Mouse (Mus musculus): Measurements from ENCODE around the gene Cspg4. TPM values are rescaled to one million over a fixed set of nuclear protein-coding genes. Genes with fewer than 3 reads are reported as not detected.
"Not testable (repeated sequence)": the region's sequence is repeated elsewhere in the genome, so short reads cannot be mapped to it uniquely, and the experiment has no call there.

Gene Cspg4
- total RNA-seq, 2 experiments from 2014 or later: 11.1 to 12.9 TPM

DNA sequence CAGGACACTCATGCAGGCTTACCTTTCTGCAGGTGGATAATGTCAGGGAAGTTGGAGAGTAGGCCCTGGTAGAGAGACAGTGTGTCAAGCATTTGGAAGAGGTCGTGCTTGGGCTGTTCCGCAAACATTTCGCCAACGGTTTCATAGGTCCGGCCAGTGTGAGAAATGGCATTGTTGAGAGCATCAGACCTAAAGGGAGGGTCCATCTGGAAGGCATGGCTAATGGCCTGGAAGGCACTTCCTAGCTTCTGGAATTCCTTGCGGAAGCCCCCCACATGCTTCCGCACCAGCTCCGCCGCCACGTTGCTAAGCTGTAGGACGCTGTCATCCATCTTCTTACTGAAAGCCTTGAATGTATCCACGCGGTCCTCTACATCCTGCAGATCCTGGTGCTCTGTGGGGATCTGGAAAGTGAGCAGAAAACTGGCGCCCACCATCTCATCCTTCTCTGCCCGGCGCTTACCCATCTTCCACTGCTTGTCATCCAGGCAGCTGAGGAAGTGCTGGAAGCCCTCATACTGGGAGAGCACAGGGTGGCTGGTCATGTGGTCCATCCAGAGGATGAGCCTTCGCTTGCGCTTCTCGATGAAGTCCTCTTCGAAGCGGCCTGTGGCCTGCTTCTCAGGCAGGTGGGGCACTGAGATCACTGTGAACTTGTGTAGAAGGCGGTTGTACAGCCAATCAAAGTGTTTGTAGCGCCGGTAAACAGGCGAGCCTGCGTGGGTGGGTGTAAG, 60.6 kb downstream of the Cspg4 start:
- no peak for DNase-seq (ENCODE audit: low spot score in 2 of 2)

DNA sequence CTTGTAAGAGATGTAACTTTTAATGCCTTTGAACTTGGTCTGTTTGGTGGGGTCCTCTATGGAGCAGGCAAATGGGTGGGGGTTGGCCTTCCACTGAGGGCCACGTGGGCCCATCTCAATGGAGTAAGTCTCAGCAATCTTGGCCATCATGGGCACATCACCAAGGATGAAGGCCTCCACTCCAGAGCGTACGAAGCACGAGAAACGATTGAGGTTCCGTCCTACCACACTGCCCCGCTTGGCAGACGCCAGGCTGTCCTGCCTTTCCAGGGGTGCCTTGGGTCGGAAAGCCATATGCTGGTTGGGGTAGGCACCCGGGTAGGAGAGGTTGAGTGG, 61.2 kb downstream of the Cspg4 start:
- DNase-seq (ENCODE audit: low spot score in 2 of 2): no peak

DNA sequence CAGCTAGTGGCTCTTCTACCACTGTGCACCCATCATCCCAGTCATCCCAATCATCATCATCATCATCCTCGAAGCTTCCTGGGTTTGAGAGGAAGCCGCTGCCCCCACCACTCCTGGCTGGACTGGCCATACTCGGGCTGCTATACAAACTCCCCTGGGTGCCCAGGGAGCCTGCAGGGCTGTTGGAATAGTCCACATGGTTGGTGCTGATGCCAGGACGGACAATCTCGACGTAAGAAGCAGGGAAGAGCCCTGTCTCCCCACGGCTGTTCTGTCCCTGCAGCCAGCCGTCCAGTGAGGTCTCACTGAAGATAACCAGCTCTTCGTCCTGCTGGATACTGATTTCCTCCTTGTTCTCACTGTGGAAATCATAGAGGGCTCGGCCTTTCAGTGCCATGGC, 61.6 kb downstream of the Cspg4 start:
- no peak for DNase-seq (ENCODE audit: low spot score in 2 of 2)

DNA sequence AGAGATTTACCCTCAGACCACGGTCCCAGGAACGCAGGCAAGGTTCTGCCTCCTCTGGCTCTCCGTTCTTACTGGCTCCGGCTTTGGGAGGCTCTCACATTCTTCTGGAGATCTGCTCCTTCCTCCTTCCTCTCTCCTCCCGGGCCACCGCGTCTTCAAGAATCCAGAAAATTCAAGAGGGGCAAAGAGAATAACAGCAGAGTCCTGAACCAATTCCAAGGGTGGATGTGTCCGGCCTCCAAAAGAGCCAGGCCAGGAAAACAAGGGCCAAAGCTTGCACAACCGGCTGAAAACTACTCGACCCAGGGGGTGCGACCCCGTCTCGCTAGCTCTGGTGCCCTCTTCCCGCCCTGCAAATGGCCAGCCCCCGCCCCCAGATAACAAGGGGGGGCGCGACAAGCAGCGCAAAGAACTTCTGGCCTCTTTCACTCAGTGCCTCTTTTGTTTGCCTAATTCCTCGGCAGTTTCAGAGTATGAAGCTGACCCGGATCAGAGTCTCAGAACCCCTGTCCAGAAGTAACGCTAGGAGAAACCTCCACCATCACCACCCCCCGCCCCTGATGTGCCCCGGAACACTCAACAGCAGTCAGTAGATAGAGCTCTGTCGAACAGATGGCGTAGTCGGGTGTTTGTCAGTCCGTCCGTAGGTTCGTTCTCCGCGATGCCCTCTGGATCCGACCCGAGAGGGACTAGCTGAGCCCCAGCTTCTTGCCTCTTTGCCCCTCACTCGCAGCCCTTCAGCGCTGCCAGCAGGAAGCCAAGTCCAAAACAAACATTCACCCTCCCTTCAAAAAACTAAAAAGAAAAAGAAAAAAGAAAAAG, 62.6 kb downstream of the Cspg4 start:
- DNase-seq (ENCODE audit: low spot score in 2 of 2): no peak

DNA sequence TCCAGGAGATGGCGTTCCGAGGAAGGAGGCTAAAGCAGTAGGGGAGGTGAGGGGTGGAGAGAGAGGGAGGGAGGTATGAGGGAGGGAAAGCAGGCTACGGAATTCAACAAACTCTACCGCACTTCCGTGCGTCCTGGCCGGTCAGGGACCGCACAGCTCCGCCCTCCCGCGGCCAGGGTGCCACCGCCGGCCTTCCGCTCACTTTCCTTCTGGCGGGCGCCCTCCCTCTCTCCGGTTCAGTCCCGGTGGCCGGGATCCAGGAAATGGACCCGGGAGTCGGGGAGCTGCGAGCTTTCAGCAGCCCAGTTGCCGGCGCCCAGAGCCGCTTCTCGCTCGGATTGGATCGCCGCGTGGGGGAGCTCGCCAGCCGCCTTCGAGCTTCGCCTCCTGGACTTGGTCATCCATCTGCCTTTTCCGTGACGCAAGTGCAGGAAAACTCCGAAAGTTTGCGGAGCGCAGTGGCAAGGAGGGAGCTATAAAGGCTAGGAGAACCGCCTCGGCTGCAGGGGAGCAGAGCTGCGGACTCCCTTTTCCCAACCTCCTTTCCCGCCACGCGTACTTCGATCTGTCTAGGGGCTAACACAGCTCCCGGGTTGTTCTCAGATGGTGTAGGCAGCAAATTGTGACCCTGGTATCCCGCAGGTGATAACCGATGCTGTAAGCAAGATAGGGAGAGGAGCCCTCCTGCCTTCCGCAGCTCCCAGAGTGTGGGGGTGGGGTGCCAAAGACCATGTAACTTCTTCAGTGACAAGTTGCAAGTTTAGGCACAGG, 63.4 kb downstream of the Cspg4 start, which contains the start of gene Snx33:
Snx33 (minus strand) TSS at position 331 of the 771 bp plus-strand sequence.
- DNase-seq (ENCODE audit: low spot score in 2 of 2): peak; percentile 91 to 92

DNA sequence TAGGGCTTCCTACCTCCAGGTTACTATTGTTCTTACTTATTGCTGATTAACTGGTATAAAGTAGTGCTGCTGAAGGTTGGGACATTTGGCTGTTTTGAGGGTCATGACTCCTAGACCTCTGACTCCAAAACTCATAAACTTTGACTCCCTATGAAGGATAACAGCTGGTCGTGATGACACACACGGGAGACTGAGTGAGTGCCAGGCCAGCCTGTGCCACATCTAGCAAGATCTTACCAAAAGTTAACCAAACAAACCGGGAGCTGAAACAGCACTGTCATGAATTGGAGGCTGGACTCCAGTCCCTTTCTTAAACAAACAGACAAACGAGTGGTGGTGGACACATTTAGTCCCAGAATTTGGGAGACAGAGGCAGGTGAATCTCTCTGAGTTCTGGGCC, 64.7 kb downstream of the Cspg4 start:
- no peak for DNase-seq (ENCODE audit: low spot score in 2 of 2)

DNA sequence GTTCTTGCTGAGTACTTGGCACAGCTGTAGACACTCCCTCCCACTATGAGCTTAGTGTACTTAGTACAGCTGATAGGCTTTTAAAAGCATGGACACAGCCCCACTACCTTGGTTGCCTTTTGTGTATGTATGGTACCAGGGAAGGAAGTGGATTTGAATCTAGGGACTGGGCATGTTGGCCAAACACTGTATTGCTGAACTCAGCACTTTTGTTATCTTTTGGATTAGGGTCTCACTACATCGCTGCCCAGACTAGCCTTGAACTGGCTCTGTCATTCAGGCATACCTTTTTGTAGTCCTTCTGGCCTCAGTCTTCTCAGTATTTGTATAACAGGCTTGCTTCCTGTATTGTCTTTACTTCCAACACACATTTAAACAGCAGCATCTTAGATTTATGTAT, 65.7 kb downstream of the Cspg4 start:
- DNase-seq (ENCODE audit: low spot score in 2 of 2): no peak

DNA sequence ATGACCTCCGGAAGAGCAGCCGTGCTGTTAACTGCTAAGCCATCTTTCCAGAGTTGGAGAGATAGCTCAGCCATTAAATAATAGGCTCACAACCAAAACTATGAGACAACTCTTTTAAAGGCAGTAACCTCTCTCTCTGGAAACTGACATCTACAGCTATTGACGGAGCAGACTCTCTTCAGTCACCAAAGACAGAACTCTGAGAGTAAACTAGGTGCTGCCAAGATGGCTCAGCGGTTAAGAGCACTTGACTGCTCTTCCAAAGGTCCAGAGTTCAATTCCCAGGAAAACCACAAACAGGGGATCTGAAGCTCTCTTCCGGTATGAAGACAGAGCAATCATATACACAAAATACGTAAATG, 72.0 kb downstream of the Cspg4 start:
- DNase-seq (ENCODE audit: low spot score in 2 of 2): no peak

DNA sequence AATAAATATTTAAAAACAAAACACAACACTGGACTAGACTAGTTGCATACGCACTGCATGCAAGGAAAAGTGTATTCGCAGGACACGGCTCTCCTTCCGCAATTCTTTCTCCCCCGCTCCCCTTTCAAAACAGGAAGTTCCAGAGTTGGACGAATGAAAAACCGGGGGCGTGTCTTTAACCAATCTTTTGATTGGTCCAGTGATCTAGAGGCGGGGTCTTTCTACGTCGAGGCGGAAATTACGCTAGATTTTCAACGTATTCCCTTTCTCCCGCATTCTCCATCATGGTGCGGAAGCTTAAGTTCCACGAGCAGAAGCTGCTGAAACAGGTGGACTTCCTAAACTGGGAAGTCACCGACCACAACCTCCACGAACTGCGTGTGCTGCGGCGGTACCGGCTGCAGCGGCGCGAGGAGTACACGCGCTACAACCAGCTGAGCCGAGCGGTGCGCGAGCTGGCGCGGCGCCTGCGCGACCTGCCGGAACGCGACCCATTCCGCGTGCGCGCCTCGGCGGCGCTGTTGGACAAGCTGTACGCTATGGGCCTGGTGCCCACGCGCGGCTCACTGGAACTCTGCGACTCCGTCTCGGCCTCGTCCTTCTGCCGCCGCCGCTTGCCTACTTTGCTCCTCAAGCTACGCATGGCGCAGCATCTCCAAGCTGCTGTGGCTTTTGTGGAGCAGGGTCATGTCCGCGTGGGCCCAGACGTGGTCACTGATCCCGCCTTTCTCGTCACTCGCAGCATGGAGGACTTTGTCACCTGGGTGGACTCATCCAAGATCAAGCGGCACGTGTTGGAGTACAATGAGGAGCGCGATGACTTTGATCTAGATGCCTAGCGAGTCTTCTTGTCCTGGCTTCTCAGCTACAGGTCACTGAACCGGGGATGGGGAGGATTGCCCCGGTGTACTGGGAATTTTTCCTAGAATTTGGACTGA, 72.7 kb downstream of the Cspg4 start, which contains the start of gene Imp3:
Imp3 (plus strand) TSS at position 253 of the 938 bp plus-strand sequence.
- DNase-seq (ENCODE audit: low spot score in 2 of 2): peak; percentile 88 to 89

DNA sequence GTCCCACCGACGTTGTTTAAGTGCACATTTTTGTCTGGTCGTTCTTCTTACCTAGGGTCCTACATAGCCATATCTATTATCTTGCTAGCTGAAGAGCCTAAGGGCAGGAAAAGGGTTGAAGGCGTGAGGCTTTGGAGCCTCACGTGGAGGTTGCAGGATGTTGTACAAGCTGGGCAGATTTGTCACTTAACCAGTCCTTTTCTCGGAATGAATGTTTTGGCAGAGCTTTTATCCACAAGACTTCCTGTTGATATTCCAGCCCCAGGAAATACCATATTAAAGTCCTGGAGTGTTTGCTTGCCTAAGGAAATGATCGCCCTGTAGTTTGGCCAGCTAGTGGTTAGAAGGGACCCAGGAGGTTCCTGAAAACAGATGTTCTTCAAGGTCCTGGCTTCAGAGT, 73.5 kb downstream of the Cspg4 start:
- no peak for DNase-seq (ENCODE audit: low spot score in 2 of 2)

DNA sequence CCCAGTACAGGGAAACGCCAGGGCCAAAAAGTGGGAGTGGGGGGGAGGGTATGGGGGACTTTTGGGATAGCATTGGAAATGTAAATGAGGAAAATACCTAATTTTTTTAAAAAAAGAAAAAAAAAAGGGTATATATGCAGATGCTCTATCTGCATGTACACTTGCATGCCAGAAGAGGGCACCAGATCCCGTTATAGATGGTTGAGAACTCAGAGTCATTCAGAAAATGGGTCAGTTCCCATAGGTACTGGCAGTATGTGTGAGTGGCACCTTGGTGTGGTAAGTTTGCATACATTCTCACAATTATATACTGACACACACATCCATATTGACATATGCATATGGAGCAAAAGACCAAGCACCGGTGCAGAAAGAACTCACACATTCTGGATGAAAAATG, 82.6 kb downstream of the Cspg4 start:
- DNase-seq (ENCODE audit: low spot score in 2 of 2): peak; percentile 67

DNA sequence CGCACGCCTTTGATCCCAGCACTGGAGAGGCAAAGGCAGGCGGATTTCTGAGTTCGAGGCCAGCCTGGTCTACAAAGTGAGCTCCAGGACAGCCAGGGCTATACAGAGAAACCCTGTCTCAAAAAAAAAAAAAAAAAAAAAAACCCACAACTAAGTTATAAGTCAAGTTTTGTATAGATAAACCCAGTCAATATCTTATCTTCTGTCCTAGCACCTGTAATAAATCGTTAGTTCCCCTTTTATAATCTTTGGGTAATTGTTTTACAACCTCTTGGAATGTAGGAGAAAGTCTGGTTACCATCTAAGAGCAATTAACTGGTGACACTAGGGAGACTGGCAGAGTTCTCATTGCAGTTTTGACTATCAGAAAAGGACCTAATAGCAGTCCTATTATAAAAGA, 83.9 kb downstream of the Cspg4 start:
- DNase-seq (ENCODE audit: low spot score in 2 of 2): not testable (repeated sequence)

Other genes starting within 250 kb of the Cspg4 start
- gene Lingo1, start 68.6 kb upstream of the Cspg4 start, total RNA-seq (2021): 100 to 1,000 TPM; 440 to 456 TPM
- not detected for gene Odf3l1, start 354 bp upstream of the Cspg4 start, total RNA-seq (2021)
- 1 to 10 TPM; 6.8 to 7.4 TPM for gene Snx33, start 63.3 kb downstream of the Cspg4 start, total RNA-seq (2021)
- gene Imp3, start 72.4 kb downstream of the Cspg4 start, total RNA-seq (2021): 10 to 100 TPM; 47.6 to 52.3 TPM
- gene Snupn, start 85.8 kb downstream of the Cspg4 start, total RNA-seq (2021): 10 to 100 TPM; 16.1 to 16.7 TPM
- gene Ptpn9, start 129.9 kb downstream of the Cspg4 start, total RNA-seq (2021): 10 to 100 TPM; 33.8 to 34.5 TPM
- 10 to 100 TPM; 32.3 to 34.7 TPM for gene Sin3a, start 207.0 kb downstream of the Cspg4 start, total RNA-seq (2021)